8 mouse cellular contexts compared by ENCODE assay signal in genomic region chr1:87637121-87637877, GRCm38 (mm10). TPM values are rescaled to one million over a fixed set of nuclear protein-coding genes. Genes with fewer than 3 reads are reported as not detected.
DNase-seq lines count a peak whose midpoint lies in the region; ATAC-seq lines count a peak whose summit lies in the region.

No protein-coding gene starts in this region.

- no peak overlapping the region for H3K9ac ChIP-seq in embryonic facial prominence, embryonic 11.5 days (replicated peaks; ENCODE audit: low read length)
- H3K9ac ChIP-seq in intestine, embryonic 16.5 days (ENCODE audit: low read depth, low read length) = no peak overlapping the region
- H3K9ac ChIP-seq in midbrain, embryonic 14.5 days (replicated peaks; ENCODE audit: low read length) = no peak overlapping the region
- no peak overlapping the region for H3K9ac ChIP-seq in forebrain, embryonic 16.5 days (replicated peaks; ENCODE audit: low read depth, low read length)

- H3K27ac ChIP-seq in embryonic facial prominence, embryonic 11.5 days (replicated peaks; ENCODE audit: low read depth, low read length) = no peak overlapping the region
- H3K27ac ChIP-seq in embryonic facial prominence, embryonic 10.5 days (replicated peaks) = no peak overlapping the region
- no peak overlapping the region for H3K27ac ChIP-seq in intestine, embryonic 16.5 days (ENCODE audit: low read length)
- H3K27ac ChIP-seq in midbrain, embryonic 14.5 days (replicated peaks; ENCODE audit: low read depth, low read length) = no peak overlapping the region
- H3K27ac ChIP-seq in forebrain, embryonic 16.5 days (ENCODE audit: low read length) = no peak overlapping the region

- no peak overlapping the region for H3K4me3 ChIP-seq in embryonic facial prominence, embryonic 11.5 days (ENCODE audit: low read depth, low read length)
- H3K4me3 ChIP-seq in embryonic facial prominence, embryonic 10.5 days = no peak overlapping the region
- H3K4me3 ChIP-seq in intestine, embryonic 16.5 days (ENCODE audit: low read length) = no peak overlapping the region
- H3K4me3 ChIP-seq in midbrain, embryonic 14.5 days (replicated peaks; ENCODE audit: low read depth, low read length) = no peak overlapping the region
- no peak overlapping the region for H3K4me3 ChIP-seq in forebrain, embryonic 16.5 days (replicated peaks; ENCODE audit: low read length)

- DNase-seq in embryonic facial prominence, embryonic 11.5 days (ENCODE audit: low spot score) = no peak
- DNase-seq in embryonic facial prominence, embryonic 10.5 days (ENCODE audit: low spot score) = no peak
- peak; percentile 82 for DNase-seq in 3134 (ENCODE audit: extremely low read depth, insufficient read length, low spot score)
- DNase-seq in adrenal gland, postnatal 10 days = peak; percentile 69
- DNase-seq in spleen, postnatal 4 days (ENCODE audit: low spot score in 2 of 2) = peak; percentile 81 to 87
- DNase-seq in midbrain, embryonic 14.5 days = no peak

- H3K4me1 ChIP-seq in embryonic facial prominence, embryonic 11.5 days (ENCODE audit: control insufficient read depth, insufficient read depth, low read length) = no peaks in the 10 kb centered on the region
- H3K4me1 ChIP-seq in embryonic facial prominence, embryonic 10.5 days = peaks cover 9% of the 10 kb centered on the region
- no peaks in the 10 kb centered on the region for H3K4me1 ChIP-seq in intestine, embryonic 16.5 days (ENCODE audit: control insufficient read depth, insufficient read depth, low read length)
- no peaks in the 10 kb centered on the region for H3K4me1 ChIP-seq in midbrain, embryonic 14.5 days (ENCODE audit: control insufficient read depth, insufficient read depth, low read length)
- no peaks in the 10 kb centered on the region for H3K4me1 ChIP-seq in forebrain, embryonic 16.5 days (replicated peaks; ENCODE audit: control insufficient read depth, insufficient read depth, low read length)

- 0 out of 2 replicates have a peak, but pooled peaks have one; percentile 72 for ATAC-seq in embryonic facial prominence, embryonic 11.5 days (replicated peaks; ENCODE audit: insufficient number of reproducible peaks, low FRiP score, low TSS enrichment, low read depth)
- peak; percentile 97 for ATAC-seq in intestine, embryonic 16.5 days
- no peak for ATAC-seq in midbrain, embryonic 14.5 days (ENCODE audit: low FRiP score, low TSS enrichment)
- ATAC-seq in forebrain, embryonic 16.5 days = no peak

- H3K36me3 ChIP-seq in embryonic facial prominence, embryonic 11.5 days (replicated peaks; ENCODE audit: control insufficient read depth, insufficient read depth, low read depth, low read length) = no peaks in the 10 kb centered on the region
- no peaks in the 10 kb centered on the region for H3K36me3 ChIP-seq in embryonic facial prominence, embryonic 10.5 days (replicated peaks)
- no peaks in the 10 kb centered on the region for H3K36me3 ChIP-seq in intestine, embryonic 16.5 days (ENCODE audit: control insufficient read depth, insufficient read depth, low read length)
- no peaks in the 10 kb centered on the region for H3K36me3 ChIP-seq in midbrain, embryonic 14.5 days (ENCODE audit: control insufficient read depth, insufficient read depth, low read length)
- no peaks in the 10 kb centered on the region for H3K36me3 ChIP-seq in forebrain, embryonic 16.5 days (ENCODE audit: control insufficient read depth, insufficient read depth)

- 84% methylated on average over 4 of the region's 4 CpGs for WGBS in embryonic facial prominence, embryonic 11.5 days
- 91% methylated on average over 4 of the region's 4 CpGs for WGBS in embryonic facial prominence, embryonic 10.5 days
- WGBS in intestine, embryonic 16.5 days = 79% methylated on average over 4 of the region's 4 CpGs
- 89% methylated on average over 4 of the region's 4 CpGs for WGBS in midbrain, embryonic 14.5 days
- WGBS in forebrain, embryonic 16.5 days = 89% methylated on average over 4 of the region's 4 CpGs

- no peaks in the 10 kb centered on the region for H3K27me3 ChIP-seq in embryonic facial prominence, embryonic 11.5 days (ENCODE audit: control insufficient read depth, insufficient read depth, low read length)
- H3K27me3 ChIP-seq in embryonic facial prominence, embryonic 10.5 days (replicated peaks; ENCODE audit: low read depth, poor library complexity, severe bottlenecking) = no peaks in the 10 kb centered on the region
- no peaks in the 10 kb centered on the region for H3K27me3 ChIP-seq in intestine, embryonic 16.5 days (replicated peaks; ENCODE audit: control insufficient read depth, insufficient read depth, low read length)
- no peaks in the 10 kb centered on the region for H3K27me3 ChIP-seq in midbrain, embryonic 14.5 days (ENCODE audit: control insufficient read depth, insufficient read depth, low read length)
- no peaks in the 10 kb centered on the region for H3K27me3 ChIP-seq in forebrain, embryonic 16.5 days (replicated peaks; ENCODE audit: control insufficient read depth, insufficient read depth, low read length)

- no peak overlapping the region for H3K4me2 ChIP-seq in embryonic facial prominence, embryonic 11.5 days (ENCODE audit: low read depth, low read length)
- H3K4me2 ChIP-seq in intestine, embryonic 16.5 days (ENCODE audit: low read depth, low read length) = no peak overlapping the region
- H3K4me2 ChIP-seq in midbrain, embryonic 14.5 days (ENCODE audit: low read length) = no peak overlapping the region
- no peak overlapping the region for H3K4me2 ChIP-seq in forebrain, embryonic 16.5 days (ENCODE audit: low read length)

- H3K9me3 ChIP-seq in embryonic facial prominence, embryonic 11.5 days (replicated peaks; ENCODE audit: control insufficient read depth, low read length) = no peaks in the 10 kb centered on the region
- H3K9me3 ChIP-seq in embryonic facial prominence, embryonic 10.5 days = no peaks in the 10 kb centered on the region
- H3K9me3 ChIP-seq in intestine, embryonic 16.5 days (ENCODE audit: control insufficient read depth, low read length) = no peaks in the 10 kb centered on the region
- H3K9me3 ChIP-seq in midbrain, embryonic 14.5 days (ENCODE audit: control insufficient read depth, low read length) = no peaks in the 10 kb centered on the region
- no peaks in the 10 kb centered on the region for H3K9me3 ChIP-seq in forebrain, embryonic 16.5 days (ENCODE audit: control insufficient read depth, low read length)

RNA-seq across cellular contexts. Expression of gene Inpp5d, which starts 17.2 kb away (rescaled TPM):
- polyA plus RNA-seq in embryonic facial prominence, embryonic 11.5 days (2014; fragmentation: Nextera tagmentation; extraction: Ambion mirVana) = 2.9 and 3.3 TPM in 2 replicates
- polyA plus RNA-seq in embryonic facial prominence, embryonic 10.5 days (2016; fragmentation: Nextera tagmentation; extraction: Ambion mirVana) = 4.0 and 5.3 TPM in 2 replicates
- 10 to 100 TPM; 15.8 to 18.8 TPM for total RNA-seq in adrenal gland, postnatal 10 days (2021)
- polyA plus RNA-seq in intestine, embryonic 16.5 days (2015; fragmentation: Nextera tagmentation; extraction: Ambion mirVana) = 3.4 and 5.3 TPM in 2 replicates
- polyA plus RNA-seq in midbrain, embryonic 14.5 days (2014; fragmentation: Nextera tagmentation; extraction: Ambion mirVana) = 1.9 and 4.6 TPM in 2 replicates
- polyA plus RNA-seq in forebrain, embryonic 16.5 days (2015; fragmentation: Nextera tagmentation; extraction: Ambion mirVana) = 2.8 and 4.3 TPM in 2 replicates

Comparison
In these comparisons a context has a peak if more than half of its experiments do, and no peak if none do; other contexts are left out.
1. ATAC-seq: peak in embryonic facial prominence, embryonic 11.5 days (single experiment) and intestine, embryonic 16.5 days (single experiment); none in midbrain, embryonic 14.5 days (single experiment) and forebrain, embryonic 16.5 days (single experiment).
2. DNase-seq: peak in 3134 (single experiment), adrenal gland, postnatal 10 days (single experiment) and spleen, postnatal 4 days (2 of 2); none in embryonic facial prominence, embryonic 11.5 days (single experiment), embryonic facial prominence, embryonic 10.5 days (single experiment) and midbrain, embryonic 14.5 days (single experiment).